Comparison of ENCODE assay signal across 25 mouse cellular contexts in the genomic region with DNA sequence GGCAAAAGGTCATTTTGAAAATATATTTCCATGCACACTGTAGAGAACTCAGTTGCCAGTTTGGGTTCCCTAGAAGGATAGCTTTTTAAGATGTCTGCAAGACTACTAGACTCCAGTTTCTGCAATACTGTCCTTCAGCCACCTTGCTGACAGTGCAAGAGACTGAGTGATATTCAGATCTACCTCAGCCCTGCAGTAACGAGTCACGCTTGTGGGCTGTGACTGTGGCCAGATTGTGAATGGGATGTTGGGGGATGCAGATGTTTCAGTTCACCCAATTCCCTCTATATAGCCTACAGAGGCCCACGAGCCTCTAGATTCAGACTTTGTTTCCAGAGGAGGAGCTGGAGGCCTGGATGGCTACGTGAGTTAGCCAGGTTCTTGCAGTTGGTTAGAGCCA.
"Had no signal": no experiment of that assay in that cellular context is flagged by ENCODE, and none has a peak within 500 bp of the region (broad histone marks: within the 10 kb centered on the region; RNA-seq: fewer than 3 reads in every experiment).

No protein-coding gene starts in this region.

- H3K4me2 ChIP-seq: heart, embryonic 12.5 days; hindbrain, embryonic 12.5 days; hindbrain, embryonic 14.5 days; intestine, embryonic 15.5 days; limb, embryonic 12.5 days; liver, embryonic 11.5 days had no signal

- H3K27me3 ChIP-seq: heart, embryonic 12.5 days; hindbrain, embryonic 12.5 days; intestine, embryonic 15.5 days; limb, embryonic 12.5 days had no signal

- H3K27ac ChIP-seq: gastrocnemius, adult 2 months; heart, adult 2 months; hindbrain, embryonic 10.5 days; hindbrain, embryonic 12.5 days; hindbrain, embryonic 14.5 days; intestine, embryonic 15.5 days; layer of hippocampus, adult 2 months; left cerebral cortex, adult 2 months; limb, embryonic 10.5 days; limb, embryonic 12.5 days had no signal

- H3K9me3 ChIP-seq: heart, embryonic 12.5 days; hindbrain, embryonic 10.5 days; hindbrain, embryonic 12.5 days; intestine, embryonic 15.5 days; limb, embryonic 10.5 days; limb, embryonic 12.5 days had no signal

- H3K4me1 ChIP-seq: heart, embryonic 12.5 days; hindbrain, embryonic 10.5 days; hindbrain, embryonic 12.5 days; intestine, embryonic 15.5 days; limb, embryonic 10.5 days; limb, embryonic 12.5 days had no signal

- DNase-seq: gastrocnemius, adult 2 months; gastrocnemius, postnatal 10 days; gastrocnemius, postnatal 25 days; heart, adult 2 months; heart, postnatal 10 days; heart, postnatal 4 days; kidney, adult 18-20 months; kidney, adult 8-10 months; kidney, postnatal 10 days; kidney, postnatal 25 days; kidney, postnatal 4 days; liver had no signal

- H3K36me3 ChIP-seq: intestine, embryonic 15.5 days; limb, embryonic 10.5 days; limb, embryonic 12.5 days had no signal

- ATAC-seq: hindbrain, embryonic 16.5 days; inflammation-experienced regulatory T-cells, adult 6 months; intestine, embryonic 15.5 days; intestine, postnatal 0 days had no signal

- H3K4me3 ChIP-seq: gastrocnemius, adult 2 months; heart, adult 2 months; heart, embryonic 12.5 days; hindbrain, embryonic 10.5 days; hindbrain, embryonic 12.5 days; intestine, embryonic 15.5 days; layer of hippocampus, adult 2 months; left cerebral cortex, adult 2 months; limb, embryonic 10.5 days; limb, embryonic 12.5 days had no signal

- H3K9ac ChIP-seq: heart, embryonic 12.5 days; hindbrain, embryonic 12.5 days; hindbrain, embryonic 14.5 days; intestine, embryonic 15.5 days; limb, embryonic 12.5 days had no signal
